Mouse (Mus musculus) lung, postnatal 0 days (tissue): Measurements from ENCODE around the gene Rps6kl1.

Experiments used
- CTCF ChIP-seq: IDR thresholded peaks from 2 replicates; pipeline ENCODE4 v1.5.1; 2016; ENCODE audit warnings: antibody characterized with exemption, mild to moderate bottlenecking
- EP300 ChIP-seq: IDR thresholded peaks from 2 replicates; pipeline ENCODE4 v1.6.1; 2016; ENCODE audit warnings: antibody characterized with exemption, mild to moderate bottlenecking, control low read depth

- TF ChIP-seq EP300, result no peak
- TF ChIP-seq CTCF, result no peak
These were observed 48.0 kb downstream of the Rps6kl1 start for GRCm38 (mm10) chr12:85103096-85103495.
